Mouse (Mus musculus) forebrain, embryonic 16.5 days (tissue): ENCODE results near the gene Gm37240. TPM values are rescaled to one million over a fixed set of nuclear protein-coding genes. Genes with fewer than 3 reads are reported as not detected.
A peak's percentile ranks its signal among the peaks of the same experiment; 100 is the strongest.

Experiments used
- ATAC-seq: fragments of 200-750 bp; cut with Nextera tagmentation; 2 replicates; pipeline ENCODE4 v1.8.0; 2017; ENCODE audit warnings: mild to moderate bottlenecking, moderate library complexity
- H3K27ac ChIP-seq: fragments of 300-500 bp; sonication (generic); 2 replicates; pipeline ENCODE4 v1.5.1; 2014; ENCODE audit warnings: low read length, control low read depth
- H3K27me3 ChIP-seq: fragments of 300-500 bp; sonication (generic); replicated peaks from 2 replicates; pipeline ENCODE4 v1.6.1; 2014; ENCODE audit warnings: low read length; ENCODE audit not compliant: control insufficient read depth, insufficient read depth
- H3K36me3 ChIP-seq: fragments of 300-500 bp; sonication (generic); 2 replicates; pipeline ENCODE4 v1.6.1; 2014; ENCODE audit not compliant: control insufficient read depth, insufficient read depth
- H3K4me1 ChIP-seq: fragments of 300-500 bp; sonication (generic); replicated peaks from 2 replicates; pipeline ENCODE4 v1.6.1; 2014; ENCODE audit warnings: low read length; ENCODE audit not compliant: control insufficient read depth, insufficient read depth
- H3K4me2 ChIP-seq: fragments of 300-500 bp; sonication (generic); 2 replicates; pipeline ENCODE4 v1.6.1; 2014; ENCODE audit warnings: mild to moderate bottlenecking, low read length, control low read depth
- H3K4me3 ChIP-seq: fragments of 300-500 bp; sonication (generic); replicated peaks from 2 replicates; pipeline ENCODE4 v1.5.1; 2014; ENCODE audit warnings: mild to moderate bottlenecking, low read length, control low read depth
- H3K9ac ChIP-seq: fragments of 300-500 bp; sonication (generic); replicated peaks from 2 replicates; pipeline ENCODE4 v1.6.1; 2014; ENCODE audit warnings: low read depth, low read length, control low read depth
- H3K9me3 ChIP-seq: fragments of 300-500 bp; sonication (generic); 2 replicates; pipeline ENCODE4 v1.6.1; 2016; ENCODE audit warnings: low read length; ENCODE audit not compliant: control insufficient read depth
- WGBS: fragments of 180-500 bp; shearing (Covaris S2); extraction: QIAGEN DNeasy Blood & Tissue Kit; methylation state at CpG from one replicate; pipeline ENCODE4 v1.1.7; 2014; 5-methylcytosine and 5-hydroxymethylcytosine counted together
- polyA plus RNA-seq: library from polyadenylated mRNA; unstranded; fragments of >200 nt; fragmentation: Nextera tagmentation; extraction: Ambion mirVana; gene quantifications from 2 replicates; pipeline ENCODE4 v1.2.1, GENCODE M21; 2015

Gm37240 gene
- polyA plus RNA-seq, 1 experiment from 2014 or later = 1.6 TPM

GRCm38 (mm10) chr3:85659681-85660080 is 227.6 kb downstream of the Gm37240 start:
- Histone ChIP-seq H3K4me3 (no peak overlapping the region), H3K36me3 (no peaks in the 10 kb centered on the region), H3K27me3 (no peaks in the 10 kb centered on the region), H3K4me2 (no peak overlapping the region), H3K27ac (no peak overlapping the region), H3K9ac (no peak overlapping the region), H3K4me1 (peaks cover 10% of the 10 kb centered on the region), H3K9me3 (no peaks in the 10 kb centered on the region)
- 86% methylated on average over 7 of the region's 7 CpGs for WGBS
- ATAC-seq = no peak

GRCm38 (mm10) chr3:85655538-85655937 is 231.8 kb downstream of the Gm37240 start:
- no peak overlapping the region for H3K9ac ChIP-seq
- H3K27me3 ChIP-seq = no peaks in the 10 kb centered on the region
- H3K27ac ChIP-seq = no peak overlapping the region
- WGBS = 85% methylated on average over 3 of the region's 3 CpGs
- no peak overlapping the region for H3K4me3 ChIP-seq
- no peak overlapping the region for H3K4me2 ChIP-seq
- peaks cover 9% of the 10 kb centered on the region for H3K4me1 ChIP-seq
- ATAC-seq = no peak
- no peaks in the 10 kb centered on the region for H3K9me3 ChIP-seq
- H3K36me3 ChIP-seq = no peaks in the 10 kb centered on the region

DNA sequence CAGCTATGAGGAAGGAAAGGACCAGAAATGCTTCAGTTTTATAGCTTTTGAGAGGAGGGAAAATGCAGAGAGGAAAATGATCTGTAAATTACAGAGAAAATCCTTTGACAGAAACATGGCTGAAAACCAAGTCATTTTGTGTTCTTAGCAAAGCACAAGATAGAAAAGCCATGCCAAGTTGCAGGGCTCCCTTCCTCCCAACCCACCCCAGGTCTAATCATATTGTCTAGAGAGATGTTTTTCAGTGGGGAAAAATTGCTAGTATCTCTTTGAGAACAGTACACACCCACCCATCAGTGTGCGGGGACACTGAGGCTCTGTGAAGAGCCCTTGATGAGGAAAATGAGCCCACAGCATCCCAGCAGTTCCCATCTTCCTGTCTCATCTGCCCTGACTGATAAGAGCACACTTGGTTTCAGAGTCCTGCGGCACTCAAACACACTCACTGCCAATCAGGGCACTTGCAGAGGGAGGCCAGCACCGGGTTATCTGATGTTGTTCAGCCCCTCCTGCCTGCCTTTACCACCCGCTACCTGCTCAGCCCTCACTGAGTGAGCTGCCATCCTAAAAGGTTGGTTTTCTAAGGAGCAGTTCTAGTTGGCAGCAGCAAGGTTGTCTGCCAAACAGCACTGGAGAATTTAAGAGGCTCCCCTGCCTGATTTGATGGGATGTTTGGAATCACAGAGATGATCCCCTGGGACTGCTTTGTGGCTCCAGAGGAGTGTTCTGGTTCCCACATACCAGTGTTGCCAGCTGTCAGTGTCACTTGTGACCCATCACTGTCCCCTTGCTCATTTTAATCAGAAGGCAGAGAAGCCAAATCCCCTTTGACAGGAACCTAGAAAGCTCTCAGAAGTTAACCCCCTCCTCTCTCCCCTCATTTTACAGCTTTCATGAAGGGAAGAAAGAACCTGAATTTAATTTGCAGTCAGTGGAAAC is 234.3 kb downstream of the Gm37240 start:
- H3K27ac ChIP-seq = peak overlapping the region; percentile 57

DNA sequence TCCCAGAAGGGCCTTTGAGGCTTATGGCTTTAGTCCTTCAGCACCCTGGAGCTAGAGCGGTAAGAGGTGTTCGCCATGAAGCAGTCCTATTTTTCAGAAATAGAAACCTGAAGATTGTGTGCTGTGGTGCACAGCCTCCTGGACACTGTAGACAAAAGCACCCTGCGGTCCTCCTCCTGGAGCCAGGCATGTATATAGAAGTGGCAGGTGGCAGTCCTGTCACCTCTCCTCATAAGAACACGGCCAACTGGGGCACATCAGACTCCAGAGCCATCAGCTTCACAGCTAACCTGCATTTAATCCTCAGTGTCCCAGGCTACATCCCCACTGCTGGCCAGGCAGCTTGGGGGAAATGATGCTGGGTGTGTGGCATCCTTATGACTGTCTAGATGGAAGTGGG is 238.1 kb downstream of the Gm37240 start:
- H3K4me1 ChIP-seq = peaks cover 9% of the 10 kb centered on the region
- no peak overlapping the region for H3K4me2 ChIP-seq
- H3K27me3 ChIP-seq = no peaks in the 10 kb centered on the region
- H3K9me3 ChIP-seq = no peaks in the 10 kb centered on the region
- H3K9ac ChIP-seq = no peak overlapping the region
- ATAC-seq = no peak
- no peak overlapping the region for H3K4me3 ChIP-seq
- no peaks in the 10 kb centered on the region for H3K36me3 ChIP-seq
- 89% methylated on average over 4 of the region's 4 CpGs for WGBS
- no peak overlapping the region for H3K27ac ChIP-seq

More for the DNA sequence above, 234.3 kb downstream of the Gm37240 start:
- no peak overlapping the region for H3K4me2 ChIP-seq
- WGBS = 76% methylated on average over 4 of the region's 4 CpGs
- ATAC-seq = peak; percentile 45
- no peaks in the 10 kb centered on the region for H3K27me3 ChIP-seq
- H3K4me3 ChIP-seq = no peak overlapping the region
- H3K9ac ChIP-seq = no peak overlapping the region
- no peaks in the 10 kb centered on the region for H3K36me3 ChIP-seq
- no peaks in the 10 kb centered on the region for H3K9me3 ChIP-seq
- peaks cover 9% of the 10 kb centered on the region for H3K4me1 ChIP-seq

GRCm38 (mm10) chr3:85645517-85646004 is 241.8 kb downstream of the Gm37240 start:
- WGBS = 83% methylated on average over 7 of the region's 7 CpGs
- Histone ChIP-seq H3K4me3 (no peak overlapping the region), H3K9me3 (no peaks in the 10 kb centered on the region), H3K4me2 (no peak overlapping the region), H3K27me3 (no peaks in the 10 kb centered on the region), H3K36me3 (no peaks in the 10 kb centered on the region), H3K9ac (no peak overlapping the region), H3K4me1 (no peaks in the 10 kb centered on the region), H3K27ac (no peak overlapping the region)
- ATAC-seq = no peak

- no peak overlapping the region for H3K27ac ChIP-seq
- no peak for ATAC-seq
- no peaks in the 10 kb centered on the region for H3K27me3 ChIP-seq
- no peak overlapping the region for H3K4me2 ChIP-seq
- 90% methylated on average over 3 of the region's 3 CpGs for WGBS
- no peak overlapping the region for H3K4me3 ChIP-seq
- H3K4me1 ChIP-seq = no peaks in the 10 kb centered on the region
- no peak overlapping the region for H3K9ac ChIP-seq
- H3K9me3 ChIP-seq = no peaks in the 10 kb centered on the region
- H3K36me3 ChIP-seq = no peaks in the 10 kb centered on the region
Observed at GRCm38 (mm10) chr3:85644814-85645213, 242.5 kb downstream of the Gm37240 start.

- Histone ChIP-seq H3K9me3 (no peaks in the 10 kb centered on the region), H3K36me3 (no peaks in the 10 kb centered on the region), H3K4me3 (no peak overlapping the region), H3K4me1 (no peaks in the 10 kb centered on the region), H3K9ac (no peak overlapping the region), H3K27ac (no peak overlapping the region), H3K4me2 (no peak overlapping the region), H3K27me3 (no peaks in the 10 kb centered on the region)
- no peak for ATAC-seq
- 86% methylated on average over 3 of the region's 3 CpGs for WGBS
Observed at GRCm38 (mm10) chr3:85641751-85642150, 245.6 kb downstream of the Gm37240 start.

DNA sequence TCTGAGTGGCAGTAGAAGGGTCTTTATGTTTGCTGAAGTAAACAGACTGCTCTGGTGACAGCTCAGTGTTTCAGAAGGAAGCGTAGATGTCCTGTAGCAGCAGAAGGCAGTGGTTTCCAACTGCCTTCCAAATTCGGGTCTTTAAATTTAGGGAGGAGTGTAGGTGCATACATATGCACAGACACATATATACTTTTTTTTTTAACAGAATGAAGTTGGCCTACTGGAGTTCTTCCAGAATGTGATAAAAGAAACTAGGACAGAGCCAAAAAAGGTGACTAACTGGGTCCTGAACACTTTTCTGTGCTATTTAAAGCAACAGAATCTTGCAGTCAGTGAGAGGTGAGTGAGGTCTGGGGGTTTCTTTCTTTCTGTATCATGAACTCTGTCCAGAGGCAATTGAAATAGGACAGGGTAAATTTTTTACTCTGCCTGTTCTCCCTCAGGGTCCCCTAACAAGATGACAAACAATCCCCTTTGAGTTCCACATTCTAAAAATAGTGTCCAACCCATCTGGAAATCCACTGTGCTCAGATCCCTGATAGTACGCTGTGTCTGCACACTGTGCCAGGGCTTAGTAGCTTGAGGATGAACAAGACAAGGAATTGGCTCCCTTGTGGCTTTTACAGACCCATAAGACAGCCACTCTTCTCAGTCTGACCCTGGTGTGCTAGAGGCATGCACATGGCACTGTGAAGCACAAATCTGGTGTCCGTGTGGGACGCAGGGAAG is 250.4 kb downstream of the Gm37240 start:
- Histone ChIP-seq H3K4me1 (peaks cover 8% of the 10 kb centered on the region), H3K9ac (no peak overlapping the region), H3K27me3 (no peaks in the 10 kb centered on the region), H3K27ac (no peak overlapping the region), H3K4me2 (no peak overlapping the region), H3K4me3 (no peak overlapping the region), H3K36me3 (no peaks in the 10 kb centered on the region), H3K9me3 (no peaks in the 10 kb centered on the region)
- WGBS = 90% methylated on average over 5 of the region's 5 CpGs
- ATAC-seq = no peak

DNA sequence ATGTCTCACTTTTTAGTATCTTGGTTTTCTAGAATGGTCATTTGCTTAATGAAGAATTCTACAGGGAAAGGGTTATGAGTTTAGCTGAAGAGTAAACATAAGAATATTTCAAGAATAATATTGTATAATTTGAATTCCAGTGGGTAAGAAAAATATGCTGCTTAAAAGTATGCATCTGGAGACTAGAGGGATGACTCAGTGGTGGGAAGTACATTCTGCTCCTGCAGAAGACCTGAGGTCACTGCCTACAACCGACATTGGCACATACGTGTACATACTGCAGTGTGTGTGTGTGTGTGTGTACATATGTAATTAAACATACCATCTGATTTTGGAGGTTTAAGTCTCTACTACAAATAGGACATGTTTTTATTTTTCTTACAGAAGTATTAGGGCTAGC is 251.7 kb downstream of the Gm37240 start:
- 96% methylated on average over 2 of the region's 2 CpGs for WGBS
- Histone ChIP-seq H3K9ac (no peak overlapping the region), H3K9me3 (no peaks in the 10 kb centered on the region)

More for the DNA sequence above, 251.7 kb downstream of the Gm37240 start:
- no peak overlapping the region for H3K27ac ChIP-seq
- no peak overlapping the region for H3K4me2 ChIP-seq
- H3K4me1 ChIP-seq = peaks cover 8% of the 10 kb centered on the region
- no peaks in the 10 kb centered on the region for H3K36me3 ChIP-seq
- H3K4me3 ChIP-seq = no peak overlapping the region
- no peaks in the 10 kb centered on the region for H3K27me3 ChIP-seq
- no peak for ATAC-seq
